Mouse (Mus musculus) left cerebral cortex, postnatal 4 days (tissue): ENCODE measurements around the gene Sec22c. TPM values are rescaled to one million over a fixed set of nuclear protein-coding genes. Genes with fewer than 3 reads are reported as not detected.
A peak's percentile ranks its signal among the peaks of the same experiment; 100 is the strongest.

Experiments used
- DNase-seq: peaks from one replicate; pipeline ENCODE4 v3.0.0-alpha.2; 2022
- intact Hi-C: fragments of 180-260 bp; cut with DNase I; formaldehyde crosslinking; loops from one replicate; pipeline ENCODE4 v1.15.1; 2025
- total RNA-seq, 2 experiments: library from RNA; stranded (reverse); gene quantifications; 2 replicates each; pipeline ENCODE4 v1.2.3; 2021

Sec22c gene
- 10 to 100 TPM; 38.7 to 40.7 TPM for total RNA-seq

GRCm38 (mm10) chr9:121704646-121705625, at the start of gene Sec22c:
TSS of gene Sec22c (minus strand) at chr9:121705490.
- peak; percentile 86 for DNase-seq
- intact Hi-C loops: no loop called here

- DNase-seq: no peak
- intact Hi-C loops: loop anchor here (10.0 kb wide), 1 partner anchor 280 kb away; no protein-coding TSS in a partner anchor
Measured at GRCm38 (mm10) chr9:121754624-121755023, 49.3 kb upstream of the Sec22c start.

- intact Hi-C loops: loop anchor here (10.0 kb wide), 1 partner anchor 278 kb away; no protein-coding TSS in a partner anchor
- no peak for DNase-seq
Measured at GRCm38 (mm10) chr9:121752774-121753173, 47.5 kb upstream of the Sec22c start.

GRCm38 (mm10) chr9:121744051-121744450, 38.8 kb upstream of the Sec22c start:
- no peak for DNase-seq
- intact Hi-C loops: no loop called here

- intact Hi-C loops: no loop called here
Measured at GRCm38 (mm10) chr9:121741168-121741567, 35.9 kb upstream of the Sec22c start.

GRCm38 (mm10) chr9:121740490-121740889, 35.2 kb upstream of the Sec22c start:
- intact Hi-C loops: no loop called here
- no peak for DNase-seq

More at GRCm38 (mm10) chr9:121741168-121741567, 35.9 kb upstream of the Sec22c start:
- no peak for DNase-seq

- DNase-seq: peak; percentile 68
- intact Hi-C loops: no loop called here
Measured at GRCm38 (mm10) chr9:121719347-121720331, 14.3 kb upstream of the Sec22c start.

GRCm38 (mm10) chr9:121718792-121719318, 13.6 kb upstream of the Sec22c start, which contains the start of gene Nktr:
TSS of gene Nktr (plus strand) at chr9:121719169.
- intact Hi-C loops: no loop called here
- DNase-seq: peak; percentile 98

- intact Hi-C loops: no loop called here
- DNase-seq: no peak
Measured at GRCm38 (mm10) chr9:121718070-121718705, 12.9 kb upstream of the Sec22c start.

GRCm38 (mm10) chr9:121717048-121717447, 11.8 kb upstream of the Sec22c start:
- DNase-seq: no peak
- intact Hi-C loops: no loop called here

GRCm38 (mm10) chr9:121710584-121710975, 5.3 kb upstream of the Sec22c start:
- DNase-seq: no peak
- intact Hi-C loops: no loop called here

GRCm38 (mm10) chr9:121709898-121710583, 4.8 kb upstream of the Sec22c start, which contains the start of gene Ss18l2:
TSS of gene Ss18l2 (plus strand) at chr9:121710329.
- intact Hi-C loops: no loop called here
- peak; percentile 99 for DNase-seq

GRCm38 (mm10) chr9:121708506-121709486, 3.5 kb upstream of the Sec22c start:
- intact Hi-C loops: no loop called here
- DNase-seq: no peak

GRCm38 (mm10) chr9:121707801-121708200, 2.5 kb upstream of the Sec22c start:
- DNase-seq: no peak
- intact Hi-C loops: no loop called here

- intact Hi-C loops: no loop called here
- DNase-seq: no peak
Measured at GRCm38 (mm10) chr9:121706029-121706675, 862 bp upstream of the Sec22c start.

- DNase-seq: no peak
- intact Hi-C loops: no loop called here
Measured at GRCm38 (mm10) chr9:121704261-121704645, 1.0 kb downstream of the Sec22c start.

GRCm38 (mm10) chr9:121697150-121698049, 7.9 kb downstream of the Sec22c start:
- intact Hi-C loops: no loop called here
- peak; percentile 68 for DNase-seq
